12 mouse cellular contexts compared by ENCODE assay signal in the genomic region with DNA sequence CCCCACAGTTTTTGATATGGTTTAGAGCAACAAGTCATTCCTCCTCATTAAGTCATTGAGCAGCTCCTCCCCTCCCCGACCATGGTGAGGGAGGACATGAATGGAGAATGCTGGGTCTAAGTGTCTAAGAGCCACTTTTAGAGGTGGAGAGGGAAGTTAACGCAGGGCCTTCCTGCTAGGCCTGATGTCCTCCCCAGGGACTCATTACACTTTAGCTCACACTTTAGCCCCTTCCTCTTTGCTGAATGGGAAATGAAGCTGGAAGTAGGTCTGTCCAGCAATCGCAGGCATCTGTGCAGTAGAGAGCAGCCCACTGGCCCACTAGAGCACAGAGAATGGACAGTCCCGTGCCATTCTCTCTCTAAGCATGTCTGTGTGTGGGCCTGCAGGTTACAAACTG.
"Had no signal": no experiment of that assay in that cellular context is flagged by ENCODE, and none has a peak within 500 bp of the region (broad histone marks: within the 10 kb centered on the region; RNA-seq: fewer than 3 reads in every experiment).

No protein-coding gene starts in this region.

- H3K27ac ChIP-seq: limb, embryonic 13.5 days; liver, embryonic 14.5 days; midbrain, embryonic 12.5 days; neural tube, embryonic 13.5 days; stomach, postnatal 0 days had no signal

- H3K27me3 ChIP-seq: limb, embryonic 13.5 days; midbrain, embryonic 12.5 days; neural tube, embryonic 13.5 days had no signal

- H3K4me3 ChIP-seq: limb, embryonic 13.5 days; midbrain, embryonic 12.5 days; neural tube, embryonic 13.5 days had no signal

- H3K36me3 ChIP-seq: limb, embryonic 13.5 days; midbrain, embryonic 12.5 days; neural tube, embryonic 13.5 days had no signal

- H3K4me1 ChIP-seq: limb, embryonic 13.5 days had no signal

- DNase-seq: kidney, adult 11 months; kidney, postnatal 14 days; left cerebral cortex, postnatal 4 days; lung, adult 18-20 months; right cerebral cortex, postnatal 14 days; thymus, postnatal 14 days had no signal

- ATAC-seq: midbrain, embryonic 16.5 days had no signal
